Mouse (Mus musculus): ENCODE measurements around the gene Snrpd2. TPM values are rescaled to one million over a fixed set of nuclear protein-coding genes. Genes with fewer than 3 reads are reported as not detected.

The Snrpd2 gene
- total RNA-seq, 1 experiment from 2014 or later, result 42.9 TPM

Other genes starting within 250 kb of the Snrpd2 start
- 10.6 to 30.0 TPM (median 24.7 TPM) in 3 replicates for gene Ccdc61, start 239.3 kb upstream of the Snrpd2 start, total RNA-seq (2017)
- not detected in 3 replicates for gene Nova2, start 223.8 kb upstream of the Snrpd2 start, total RNA-seq (2017)
- 0.49 TPM in 1 of 3 replicates, not detected in the others for gene Nanos2, start 162.3 kb upstream of the Snrpd2 start, total RNA-seq (2017)
- 0.75 to 2.1 TPM in 2 of 3 replicates, not detected in the other for gene Mypop, start 158.5 kb upstream of the Snrpd2 start, total RNA-seq (2017)
- 7.1 to 10.5 TPM (median 7.8 TPM) in 3 replicates for gene Irf2bp1, start 145.7 kb upstream of the Snrpd2 start, total RNA-seq (2017)
- not detected in 3 replicates for gene Foxa3, start 126.2 kb upstream of the Snrpd2 start, total RNA-seq (2017)
- 23.9 to 51.1 TPM (median 38.5 TPM) in 3 replicates for gene Sympk, start 125.3 kb upstream of the Snrpd2 start, total RNA-seq (2017)
- gene Rsph6a, start 95.0 kb upstream of the Snrpd2 start, total RNA-seq (2017), result not detected in 3 replicates
- gene Dmwd, start 73.5 kb upstream of the Snrpd2 start, total RNA-seq (2017), result 0.39 to 3.2 TPM (median 0.43 TPM) in 3 replicates
- 0.97 to 1.5 TPM in 2 of 3 replicates, not detected in the other for gene Dmpk, start 65.9 kb upstream of the Snrpd2 start, total RNA-seq (2017)
- gene Six5, start 55.1 kb upstream of the Snrpd2 start, total RNA-seq (2017), result not detected in 3 replicates
- not detected in 3 replicates for gene Gm4969, start 31.4 kb upstream of the Snrpd2 start, total RNA-seq (2017)
- 6.7 to 11.5 TPM (median 7.1 TPM) in 3 replicates for gene Fbxo46, start 29.9 kb upstream of the Snrpd2 start, total RNA-seq (2017)
- 2.4 to 4.9 TPM (median 3.9 TPM) in 3 replicates for gene Qpctl, start 431 bp upstream of the Snrpd2 start, total RNA-seq (2017)
- gene Gipr, start 16.4 kb downstream of the Snrpd2 start, total RNA-seq (2017), result not detected in 3 replicates
- 9.4 to 12.2 TPM (median 9.9 TPM) in 3 replicates for gene Eml2, start 26.7 kb downstream of the Snrpd2 start, total RNA-seq (2017)
- 0.19 to 0.32 TPM in 2 of 3 replicates, not detected in the other for gene Gpr4, start 62.8 kb downstream of the Snrpd2 start, total RNA-seq (2017)
- 11.5 to 32.0 TPM (median 14.7 TPM) in 3 replicates for gene Opa3, start 78.6 kb downstream of the Snrpd2 start, total RNA-seq (2017)
- 230 to 263 TPM (median 254 TPM) in 3 replicates for gene Vasp, start 122.1 kb downstream of the Snrpd2 start, total RNA-seq (2017)
- gene Ppm1n, start 130.3 kb downstream of the Snrpd2 start, total RNA-seq (2017), result 1.9 TPM in 1 of 3 replicates, not detected in the others
- not detected in 3 replicates for gene Rtn2, start 132.9 kb downstream of the Snrpd2 start, total RNA-seq (2017)
- 30.9 to 43.8 TPM (median 36.9 TPM) in 3 replicates for gene Fosb, start 160.3 kb downstream of the Snrpd2 start, total RNA-seq (2017)
- 15.0 to 19.8 TPM (median 18.0 TPM) in 3 replicates for gene Ercc1, start 195.1 kb downstream of the Snrpd2 start, total RNA-seq (2017)
- 6.9 to 8.9 TPM (median 7.2 TPM) in 3 replicates for gene Cd3eap, start 209.8 kb downstream of the Snrpd2 start, total RNA-seq (2017)
- not detected in 3 replicates for gene Ppp1r13l, start 210.0 kb downstream of the Snrpd2 start, total RNA-seq (2017)
- gene Ercc2, start 232.3 kb downstream of the Snrpd2 start, total RNA-seq (2017), result 21.0 to 32.4 TPM (median 25.4 TPM) in 3 replicates

All from monocyte, adult 5-6 weeks (primary cell).